Mouse (Mus musculus) NIH3T3 (cell line): Measurements from ENCODE around the gene Rasl12.

Experiments
- DNase-seq: peaks from one replicate; pipeline ENCODE4 v3.0.0-alpha.2; 2012; ENCODE audit warnings: low read depth

Gene Rasl12

DNA sequence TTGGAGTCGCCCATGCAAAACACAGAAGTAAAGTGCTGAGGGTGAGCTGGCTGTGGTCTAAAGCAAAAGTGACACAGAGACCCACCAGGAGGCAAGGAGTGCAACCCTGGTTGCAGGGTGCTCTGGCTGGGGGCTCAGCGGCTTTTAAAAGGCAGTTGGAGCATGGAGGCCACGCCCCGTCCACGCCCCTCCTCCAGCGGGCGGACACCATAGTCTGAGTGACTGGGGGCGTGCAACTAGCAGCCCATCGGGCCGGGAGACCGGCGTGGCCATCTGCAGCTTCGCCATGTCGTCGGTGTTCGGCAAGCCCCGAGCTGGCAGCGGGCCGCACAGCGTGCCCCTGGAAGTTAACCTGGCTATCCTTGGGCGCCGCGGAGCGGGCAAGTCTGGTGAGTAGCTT lies at the start of gene Rasl12:
TSS of gene Rasl12 (plus strand) at position 228 of the 400 bp plus-strand sequence.
- no peak for DNase-seq

DNA sequence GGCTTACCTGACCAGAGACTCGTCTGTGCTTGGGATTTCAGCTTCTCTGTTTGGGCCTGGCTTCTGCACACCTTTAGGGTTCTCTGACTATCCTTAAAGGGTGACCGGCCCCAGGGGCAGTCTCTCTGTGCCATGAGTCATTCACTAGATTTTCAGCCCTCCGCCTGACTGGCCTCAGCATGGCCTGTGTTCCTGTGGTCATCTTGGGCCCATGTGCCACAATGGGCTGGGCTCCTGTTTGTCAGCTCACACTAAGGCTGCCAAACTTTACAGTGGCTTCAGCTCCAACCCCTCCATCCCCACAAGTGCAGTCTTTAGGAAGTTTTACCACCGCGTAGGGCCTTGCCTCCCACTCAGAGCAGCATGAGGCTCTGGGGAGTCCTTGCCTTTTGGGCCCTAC lies 45.1 kb upstream of the Rasl12 start:
- DNase-seq: no peak

DNA sequence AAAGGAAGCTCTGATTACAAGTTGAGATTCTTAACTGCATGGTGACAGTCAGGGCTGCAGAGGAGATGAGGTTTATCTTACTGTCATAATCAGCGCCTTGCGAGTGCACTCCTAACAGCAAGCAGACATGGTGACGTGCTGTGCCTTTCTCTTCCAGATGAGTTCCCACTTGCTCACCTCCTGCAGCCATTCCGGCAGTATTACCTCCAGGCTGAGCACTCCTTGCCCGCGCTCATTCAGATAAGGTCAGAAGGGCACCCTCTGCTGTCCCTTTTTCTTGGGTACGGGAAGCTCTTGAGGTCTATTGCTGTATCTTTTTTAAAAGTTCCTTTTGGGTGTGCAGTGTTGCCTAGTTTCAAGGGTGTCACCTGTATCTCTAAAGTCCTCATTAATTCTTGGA lies 41.7 kb upstream of the Rasl12 start:
- no peak for DNase-seq

DNA sequence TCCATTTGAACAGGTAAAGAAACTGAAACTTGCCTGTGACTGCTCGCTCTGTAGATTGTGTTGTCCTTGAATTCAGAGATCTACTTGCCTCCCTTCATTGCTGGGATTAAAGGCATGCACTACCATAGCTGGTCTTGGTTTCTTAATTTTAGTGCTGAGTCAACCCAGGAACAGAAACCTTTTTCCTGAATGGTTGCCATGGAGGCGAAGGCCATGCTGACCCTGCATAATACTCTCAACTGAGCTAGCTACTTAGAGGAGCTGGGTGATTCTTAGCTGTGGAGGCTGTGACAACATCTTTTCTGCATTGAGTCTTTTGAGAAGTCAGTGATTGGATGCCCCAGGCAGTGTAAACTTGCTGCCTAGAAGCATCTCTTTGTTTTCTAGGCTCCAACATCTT lies 41.3 kb upstream of the Rasl12 start:
- DNase-seq: no peak

DNA sequence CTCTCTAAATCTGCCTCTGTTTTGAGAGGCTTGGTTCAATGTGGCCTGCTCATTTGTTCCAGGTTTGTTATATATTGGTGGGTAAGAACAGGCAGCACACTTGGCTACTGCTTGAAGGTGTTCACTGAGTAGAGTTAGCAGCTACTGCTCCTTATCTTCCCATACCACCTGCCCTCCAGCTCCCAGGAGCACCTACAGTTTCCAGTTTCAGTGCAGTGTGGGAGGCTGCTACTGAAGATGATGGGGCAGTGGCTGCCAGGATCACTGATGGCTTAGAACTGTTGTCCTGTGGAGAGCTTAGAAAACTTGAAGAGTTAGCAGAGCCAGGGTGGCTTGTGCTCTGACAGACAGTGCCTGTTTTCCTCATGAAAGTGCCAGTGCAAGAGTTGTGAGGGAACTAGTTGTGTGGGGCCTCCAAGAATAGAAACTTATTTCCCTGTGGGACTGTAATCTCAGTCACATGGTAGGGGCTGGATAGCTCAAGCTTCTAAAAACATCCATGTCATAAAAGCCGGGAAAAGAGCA lies 39.3 kb upstream of the Rasl12 start:
- no peak for DNase-seq

DNA sequence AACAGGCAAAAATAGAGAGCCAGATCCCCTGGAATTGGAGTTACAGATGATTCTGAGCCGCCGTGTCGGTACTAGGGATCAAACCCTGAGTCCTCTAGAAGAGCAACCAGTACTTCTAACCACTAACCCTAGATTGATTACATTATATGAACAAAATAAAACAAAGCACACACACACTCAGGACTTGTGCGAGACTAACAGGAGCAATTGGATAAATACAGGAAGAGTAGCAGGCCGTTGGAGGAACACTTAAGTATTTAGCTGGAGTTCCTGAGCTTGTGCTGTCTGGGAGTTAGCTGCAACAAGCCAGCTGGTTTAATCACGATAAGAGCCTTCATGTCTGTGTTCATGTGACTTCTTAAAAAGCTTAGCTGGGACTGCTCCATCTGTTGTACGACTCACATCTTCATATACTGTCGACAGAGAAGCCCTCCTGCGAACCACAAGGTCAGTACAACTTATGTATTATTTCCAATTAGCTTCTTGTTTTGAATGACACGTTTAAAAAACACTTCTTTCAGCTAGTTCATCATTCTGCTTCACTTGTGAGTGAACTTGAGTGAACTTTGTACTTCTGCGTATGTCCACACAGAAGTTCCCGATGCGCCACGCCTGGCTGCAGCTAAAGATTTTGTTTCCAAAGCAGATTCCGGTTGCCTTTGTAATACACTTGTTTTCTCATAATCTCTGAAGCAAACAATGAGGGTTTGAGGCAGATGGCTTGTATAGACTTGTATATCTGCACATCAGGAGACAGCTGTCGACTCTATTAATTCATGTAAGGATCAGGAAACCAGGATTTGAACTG lies 37.5 kb upstream of the Rasl12 start, which contains the start of gene Ubap1l:
TSS of gene Ubap1l (plus strand) at position 401 of the 808 bp plus-strand sequence.
- DNase-seq: no peak

DNA sequence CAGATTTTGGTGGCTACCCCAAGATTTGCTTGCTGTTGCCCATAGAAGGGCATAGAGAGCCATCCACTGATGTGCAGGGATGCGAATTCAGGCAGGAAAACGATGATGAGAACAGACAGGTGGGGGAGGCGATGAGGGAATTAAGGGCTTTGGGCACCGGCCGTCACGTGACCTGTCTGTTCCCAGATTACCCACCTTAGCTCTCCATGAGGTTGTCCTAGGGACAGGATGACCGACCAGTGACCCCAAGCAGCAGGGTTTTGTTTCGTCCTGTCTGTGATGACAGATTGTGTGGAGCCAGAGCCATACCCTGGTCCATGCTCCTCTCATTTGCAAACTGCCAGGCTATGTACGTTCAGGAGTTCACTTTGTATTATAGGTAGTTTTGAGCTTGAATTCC lies 34.6 kb upstream of the Rasl12 start:
- no peak for DNase-seq

DNA sequence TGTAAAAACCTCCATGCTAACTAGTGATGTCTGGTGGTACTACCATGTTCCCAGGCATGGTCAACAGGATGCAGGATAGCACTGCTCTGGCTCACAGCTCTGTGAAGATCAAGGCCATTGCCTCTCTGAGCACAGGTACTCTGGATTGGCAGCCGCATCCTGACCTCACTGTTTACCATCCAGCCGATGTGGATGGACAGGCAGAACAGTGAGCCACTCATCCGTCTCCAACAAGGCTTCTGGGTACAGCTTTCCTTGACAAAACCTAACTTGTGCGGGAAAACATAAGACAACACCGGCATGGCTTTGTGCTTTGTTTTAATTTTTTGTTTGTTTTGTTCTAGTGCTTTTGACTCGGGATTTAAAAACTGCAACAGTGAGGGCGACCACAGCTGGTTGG lies 32.6 kb upstream of the Rasl12 start:
- no peak for DNase-seq

DNA sequence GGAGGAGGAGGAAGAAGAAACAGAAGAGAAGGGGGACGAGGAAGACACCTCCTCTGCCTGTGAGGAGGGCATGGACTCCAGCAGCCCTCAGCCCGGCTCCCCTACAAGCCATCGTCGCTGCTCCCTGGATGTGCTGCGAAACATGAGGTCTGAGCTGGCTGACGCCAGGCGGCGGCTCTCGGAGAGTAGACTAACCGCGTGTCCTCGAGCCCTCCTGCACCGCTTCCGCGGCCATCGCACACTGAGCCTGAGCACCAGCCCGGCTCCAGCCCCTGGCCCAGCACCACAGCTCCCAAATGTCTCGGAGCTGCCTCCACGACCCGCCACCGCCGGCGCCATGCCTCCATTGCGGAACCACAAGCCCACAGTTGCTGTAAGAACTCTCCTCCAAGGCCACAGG lies 26.6 kb upstream of the Rasl12 start:
- DNase-seq: no peak

DNA sequence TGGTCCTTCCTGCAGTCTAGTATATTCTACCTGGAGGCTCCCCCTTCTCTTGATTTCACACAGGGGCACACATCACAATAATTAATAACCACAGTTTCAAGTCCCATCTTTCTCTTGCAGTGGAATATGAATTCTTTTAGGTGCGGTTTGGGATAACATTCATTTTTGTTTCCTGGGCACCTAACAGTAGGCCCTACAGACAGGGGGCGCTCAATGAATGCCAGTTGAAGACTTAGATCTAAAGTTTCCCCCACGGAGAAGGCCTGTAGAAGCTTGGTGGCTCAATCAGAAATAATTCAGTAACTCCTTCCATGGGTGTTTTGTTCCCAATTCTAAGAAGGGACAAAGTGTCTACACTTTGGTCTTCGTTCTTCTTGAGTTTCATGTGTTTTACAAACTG lies 25.9 kb upstream of the Rasl12 start:
- DNase-seq: peak; percentile 58

DNA sequence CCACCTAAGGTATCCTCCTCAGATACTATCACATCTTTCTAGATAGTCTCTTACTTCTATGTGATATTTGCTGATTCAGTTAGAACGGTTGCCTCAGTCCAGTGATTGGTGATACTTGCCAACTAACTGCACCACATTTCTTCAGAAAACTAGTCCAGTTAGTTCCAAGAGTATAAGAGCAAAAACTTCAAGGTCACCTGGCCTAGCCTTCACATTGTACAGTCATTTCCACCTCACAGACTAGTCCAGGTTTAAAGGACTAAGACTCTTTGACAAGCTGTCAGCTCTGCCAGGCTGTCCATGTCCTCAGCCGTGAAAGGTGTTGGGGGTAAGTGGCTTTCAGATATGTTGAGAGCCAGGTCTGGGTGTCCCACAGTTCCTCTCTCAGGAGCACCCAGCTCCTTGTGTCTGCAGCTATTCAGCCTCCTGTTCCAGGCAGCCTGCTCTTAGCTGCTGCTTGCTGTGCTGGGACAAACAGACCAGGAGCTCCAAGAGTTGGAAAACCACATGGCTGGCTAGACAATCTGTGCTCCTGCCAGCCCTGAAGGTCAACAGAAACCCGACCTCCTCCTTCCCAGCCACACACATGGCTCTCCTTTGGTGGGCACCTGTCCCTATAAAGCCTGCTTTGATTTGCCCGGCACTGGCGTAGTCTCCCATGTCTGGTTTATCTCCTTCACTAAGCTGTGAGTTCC lies 23.7 kb upstream of the Rasl12 start:
- no peak for DNase-seq

DNA sequence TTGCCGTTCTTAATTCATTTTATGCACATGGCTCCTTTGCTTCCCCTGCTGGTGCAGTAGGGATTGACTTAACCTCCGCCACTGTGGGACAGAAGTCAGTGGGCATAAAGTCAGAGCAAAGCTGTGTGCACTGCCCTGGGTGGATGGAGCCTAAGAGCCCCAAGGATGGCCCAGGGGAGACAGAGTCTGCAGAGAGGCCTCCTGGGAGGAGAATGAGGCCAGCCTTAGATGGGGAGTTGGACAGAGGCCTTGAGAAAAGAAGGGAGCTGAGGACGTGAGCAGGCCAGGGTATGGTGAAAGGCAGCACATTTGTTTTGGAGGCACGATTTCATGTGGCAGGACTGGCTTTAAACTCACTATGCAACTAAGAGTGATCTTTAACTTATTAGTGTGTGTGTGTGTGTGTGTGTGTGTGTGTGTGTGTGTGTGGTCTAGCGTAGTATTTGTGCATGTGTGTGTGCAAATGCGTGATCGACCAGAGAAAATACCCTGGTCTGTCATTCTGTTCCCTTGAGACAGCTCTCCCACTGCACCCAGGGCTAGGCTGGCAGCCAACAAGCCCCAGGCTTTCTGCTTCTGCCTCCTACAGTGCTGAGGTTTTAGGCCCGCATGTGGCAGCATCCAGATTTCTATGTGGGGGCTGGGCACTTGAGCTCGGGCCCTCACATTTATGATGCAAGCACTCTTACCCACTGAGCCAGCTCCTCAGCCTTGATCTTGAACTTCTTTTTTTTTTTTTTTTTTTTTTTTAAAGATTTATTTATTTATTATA lies 23.0 kb upstream of the Rasl12 start:
- peak; percentile 16 for DNase-seq

DNA sequence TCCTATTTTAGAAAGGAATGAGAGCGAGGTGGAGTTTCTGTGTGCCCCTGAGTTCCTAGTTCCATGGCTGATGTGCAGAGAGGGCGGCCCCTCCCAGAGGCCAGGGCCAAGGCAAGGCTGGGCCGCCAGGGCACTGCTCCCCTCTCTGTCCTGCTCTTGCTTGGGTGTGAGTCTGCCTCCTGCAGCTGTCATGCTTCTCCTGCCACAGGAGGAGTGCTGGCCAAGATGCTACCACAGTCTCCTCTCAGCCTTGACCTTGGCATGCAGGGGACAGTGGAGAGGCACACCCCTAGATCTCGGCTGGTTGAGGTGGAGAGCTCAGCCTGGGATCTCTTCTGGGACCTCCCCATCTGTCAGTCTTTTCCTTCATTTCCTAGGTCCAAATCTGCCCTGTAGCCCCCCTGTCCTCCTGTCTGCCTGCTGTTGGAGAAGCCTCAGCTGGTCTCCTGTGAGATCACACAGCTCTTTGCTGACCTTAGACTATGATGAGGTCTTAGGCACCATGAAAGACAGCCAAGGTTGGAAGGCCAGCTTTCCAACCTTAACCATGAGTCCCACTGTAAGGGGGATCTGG lies 17.2 kb upstream of the Rasl12 start:
- DNase-seq: no peak

DNA sequence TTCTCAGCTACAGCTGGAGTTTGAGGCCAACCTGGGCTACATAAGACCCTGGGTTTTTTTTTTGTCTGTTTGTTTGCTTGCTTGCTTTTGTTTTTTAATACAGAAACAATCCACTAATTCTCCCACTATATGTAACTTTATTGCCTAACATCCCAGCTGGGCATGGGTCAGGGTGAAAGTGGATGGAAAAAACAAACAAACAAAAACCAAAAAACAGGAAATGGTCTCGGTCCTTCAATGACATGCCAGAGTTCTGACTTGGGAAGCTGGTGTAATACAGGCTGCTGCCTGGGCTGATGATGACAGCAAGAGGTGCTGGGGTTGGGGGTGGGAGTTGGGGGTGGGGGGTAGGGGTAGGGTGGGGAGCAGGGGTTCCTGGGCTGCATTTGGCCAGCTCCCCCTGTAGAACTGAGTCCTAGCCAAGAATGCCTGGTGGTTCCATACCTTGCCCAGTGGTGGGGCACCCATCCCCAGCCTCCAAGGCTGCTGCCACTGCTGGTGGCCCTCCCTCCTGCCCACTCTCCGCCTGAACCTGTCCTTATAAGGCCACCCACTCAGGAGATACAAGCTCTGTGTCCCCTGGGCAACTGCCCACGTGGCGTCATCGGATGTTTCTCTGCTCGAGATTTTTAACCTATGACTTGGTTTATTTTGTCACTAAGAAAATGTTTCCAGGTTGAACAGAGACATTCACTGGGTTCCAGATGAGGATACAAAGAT lies 16.1 kb upstream of the Rasl12 start:
- DNase-seq: no peak

DNA sequence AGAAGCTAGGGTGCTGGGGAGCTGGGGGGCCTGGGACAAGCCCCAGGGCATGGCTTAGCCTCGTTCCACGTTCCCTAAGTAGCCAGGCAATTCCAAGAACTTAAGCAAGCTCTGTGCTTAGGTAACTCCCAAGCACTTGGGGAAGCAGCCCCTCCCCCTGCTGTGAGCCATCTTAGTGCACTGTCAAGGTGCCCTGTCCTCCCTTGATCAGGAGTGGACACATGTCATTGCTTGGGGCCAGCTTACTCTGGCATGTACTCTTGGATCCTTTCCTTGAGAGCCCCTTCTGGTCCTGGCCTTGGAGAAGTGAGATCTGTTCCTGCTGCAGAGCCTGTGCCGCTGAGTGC lies 15.6 kb upstream of the Rasl12 start:
- no peak for DNase-seq

DNA sequence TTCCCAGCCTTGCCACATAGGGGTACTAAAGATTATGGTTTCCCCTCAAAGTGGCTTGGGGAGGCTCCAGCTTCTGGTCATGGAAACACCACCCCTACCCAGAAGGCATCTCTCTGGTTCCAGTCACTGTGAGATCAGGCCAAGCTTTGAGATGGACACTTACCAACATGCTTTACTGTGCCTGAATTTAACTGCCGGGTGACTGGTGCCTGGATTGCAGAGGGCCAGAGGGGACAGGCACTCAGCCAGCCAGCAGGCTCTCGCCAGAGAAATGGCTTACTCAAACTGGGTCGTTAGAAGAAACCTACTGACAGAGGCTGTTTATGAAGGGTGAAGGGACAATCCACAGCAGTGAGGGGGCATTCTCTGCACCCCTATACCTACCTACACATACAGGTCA lies 14.0 kb upstream of the Rasl12 start:
- DNase-seq: no peak

DNA sequence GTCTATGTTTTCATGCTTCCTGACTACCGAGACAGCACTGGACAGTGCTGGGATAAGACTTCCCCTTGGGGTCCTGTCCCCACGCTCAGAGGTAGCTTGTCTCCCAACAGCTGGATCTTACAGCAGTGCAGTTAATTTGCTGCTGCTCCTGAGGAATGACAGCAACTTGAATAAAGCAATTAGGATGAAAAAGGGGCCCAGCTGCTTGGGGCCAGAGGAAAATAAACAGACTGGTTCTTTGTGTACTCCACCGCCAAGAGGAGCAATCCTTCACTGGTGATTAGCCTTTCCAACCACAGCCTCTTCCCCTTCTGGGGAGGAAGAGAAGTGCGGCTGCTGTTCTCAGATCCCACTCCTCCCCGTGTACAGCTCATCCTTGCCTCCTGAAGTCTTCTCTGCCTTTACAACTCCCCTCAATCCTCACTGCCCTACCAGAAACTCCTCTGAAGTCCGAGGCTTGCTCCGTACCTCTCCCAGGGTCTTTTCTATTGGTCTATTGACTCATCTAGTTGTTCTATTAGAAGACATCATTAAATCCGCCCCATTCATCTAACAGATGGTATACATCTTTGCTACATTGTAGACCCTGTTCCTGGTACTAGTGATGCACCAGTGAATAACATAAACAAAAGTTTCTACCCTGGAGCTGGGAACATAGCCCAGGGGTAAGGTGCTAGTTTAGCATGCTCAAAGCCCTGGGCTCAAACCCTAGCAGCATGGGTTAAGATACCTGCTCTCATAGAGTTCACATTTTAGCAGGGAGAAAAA lies 11.7 kb upstream of the Rasl12 start:
- peak; percentile 8 for DNase-seq

DNA sequence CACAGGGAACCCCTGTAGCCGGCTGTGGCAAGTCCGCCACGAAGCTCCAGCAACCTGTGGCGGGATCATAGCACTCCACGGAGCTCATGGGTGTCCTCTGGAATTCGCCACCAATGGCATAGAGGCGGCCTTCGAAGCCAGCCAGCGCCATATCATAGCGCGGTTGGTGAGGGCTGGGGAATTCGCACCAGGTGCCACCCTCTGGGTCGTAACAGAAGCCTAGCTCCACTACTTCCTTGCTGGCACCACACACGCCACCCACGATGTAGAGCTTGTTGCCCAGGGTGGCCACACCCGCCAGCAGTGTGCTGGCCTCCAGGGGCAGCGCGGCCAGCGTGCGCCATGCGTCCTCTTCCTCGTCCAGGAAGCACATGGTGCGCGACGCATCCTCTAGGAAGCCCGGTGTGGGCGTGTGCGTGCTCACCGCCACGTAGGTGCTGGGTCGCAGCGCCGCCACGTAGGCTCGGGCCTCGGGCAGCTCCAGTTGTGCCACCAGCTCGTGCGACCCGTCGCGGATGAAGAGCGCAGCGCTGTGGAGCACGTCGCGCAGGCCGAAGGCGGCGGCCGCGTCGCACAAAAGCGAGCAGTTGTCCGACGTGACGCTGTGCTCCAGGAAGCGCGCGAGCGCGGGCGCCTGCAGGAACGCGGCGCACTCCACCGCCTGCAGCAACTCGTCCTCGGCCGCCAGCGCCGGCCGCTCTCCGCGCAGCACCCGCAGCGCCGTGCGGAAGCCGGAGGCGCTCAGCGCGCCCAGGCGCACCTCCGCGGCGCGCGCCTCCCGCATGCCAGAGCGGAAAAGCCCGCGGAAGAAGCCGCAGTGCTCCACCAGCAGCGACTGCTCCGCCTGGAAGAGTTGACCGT lies 7.3 kb upstream of the Rasl12 start:
- no peak for DNase-seq

DNA sequence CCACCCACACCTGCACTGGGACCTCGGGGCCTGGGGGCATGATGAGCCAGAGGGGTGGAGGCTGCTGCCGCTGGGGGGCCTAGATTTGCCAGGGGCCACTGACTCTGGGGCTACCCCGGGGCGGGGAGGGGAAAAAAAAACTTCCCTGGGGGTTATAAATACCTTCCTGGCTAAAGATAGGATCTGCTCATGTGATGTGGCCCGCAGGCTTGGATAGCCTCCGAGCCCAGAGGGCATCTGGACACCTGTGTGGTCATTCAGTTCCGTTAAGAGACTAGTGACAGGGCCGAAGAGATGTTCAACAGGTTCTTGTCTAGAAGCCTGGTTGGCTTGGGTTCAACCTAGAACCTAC lies 6.7 kb upstream of the Rasl12 start, which contains the start of gene Kbtbd13:
TSS of gene Kbtbd13 (minus strand) at position 40 of the 352 bp plus-strand sequence.
- no peak for DNase-seq
